Mouse (Mus musculus): ENCODE results near the gene Sec61a1. TPM values are rescaled to one million over a fixed set of nuclear protein-coding genes. Genes with fewer than 3 reads are reported as not detected.

Sec61a1 gene
- polyA plus RNA-seq, 1 experiment = 146 TPM

- WGBS = 57% methylated on average over 2 of the region's 2 CpGs
- H3K27me3 ChIP-seq (replicated peaks; ENCODE audit: control insufficient read depth, insufficient read depth, low read length) = no peaks in the 10 kb centered on the region; the same call in 1 of the 2 replicates
- H3K4me3 ChIP-seq (ENCODE audit: insufficient read depth, low read depth, low read length) = no peak overlapping the region
- TF ChIP-seq CTCF (conservative IDR thresholded peaks at IDR 0.05; ENCODE audit: insufficient read depth, insufficient read length, low read depth, low read length) (no peak), POLR2A (IDR thresholded peaks at IDR 0.05; ENCODE audit: low read depth, low read length) (no peak)
- no peaks in the 10 kb centered on the region for H3K36me3 ChIP-seq (ENCODE audit: control insufficient read depth, insufficient read depth, low read length)
- no peak overlapping the region for H3K27ac ChIP-seq (ENCODE audit: insufficient read depth, low read depth, low read length)
- DNase-seq = no peak
- no peaks in the 10 kb centered on the region for H3K4me1 ChIP-seq (ENCODE audit: control insufficient read depth, insufficient read depth, low read length)
These were observed 21.5 kb upstream of the Sec61a1 start for GRCm38 (mm10) chr6:88540093-88540755.

- TF ChIP-seq POLR2A (IDR thresholded peaks at IDR 0.05; ENCODE audit: low read depth, low read length) (no peak), CTCF (conservative IDR thresholded peaks at IDR 0.05; ENCODE audit: insufficient read depth, insufficient read length, low read depth, low read length) (no peak)
- no peak overlapping the region for H3K27ac ChIP-seq (ENCODE audit: insufficient read depth, low read depth, low read length)
- H3K27me3 ChIP-seq (replicated peaks; ENCODE audit: control insufficient read depth, insufficient read depth, low read length) = no peaks in the 10 kb centered on the region
- no peaks in the 10 kb centered on the region for H3K4me1 ChIP-seq (ENCODE audit: control insufficient read depth, insufficient read depth, low read length)
- DNase-seq = no peak
- no peak overlapping the region for H3K4me3 ChIP-seq (ENCODE audit: insufficient read depth, low read depth, low read length)
- no peaks in the 10 kb centered on the region for H3K36me3 ChIP-seq (ENCODE audit: control insufficient read depth, insufficient read depth, low read length)
These were observed 11.6 kb upstream of the Sec61a1 start for GRCm38 (mm10) chr6:88530306-88530705.

GRCm38 (mm10) chr6:88524056-88524455 lies 5.4 kb upstream of the Sec61a1 start:
- Histone ChIP-seq H3K27ac (ENCODE audit: insufficient read depth, low read depth, low read length) (no peak overlapping the region), H3K4me1 (ENCODE audit: control insufficient read depth, insufficient read depth, low read length) (no peaks in the 10 kb centered on the region), H3K36me3 (ENCODE audit: control insufficient read depth, insufficient read depth, low read length) (no peaks in the 10 kb centered on the region), H3K4me3 (ENCODE audit: insufficient read depth, low read depth, low read length) (no peak overlapping the region), H3K27me3 (replicated peaks; ENCODE audit: control insufficient read depth, insufficient read depth, low read length) (no peaks in the 10 kb centered on the region)
- TF ChIP-seq POLR2A (IDR thresholded peaks at IDR 0.05; ENCODE audit: low read depth, low read length) (no peak), CTCF (conservative IDR thresholded peaks at IDR 0.05; ENCODE audit: insufficient read depth, insufficient read length, low read depth, low read length) (no peak)
- DNase-seq = no peak
- WGBS = 82% methylated on average over 4 of the region's 4 CpGs

GRCm38 (mm10) chr6:88523451-88523850 lies 4.7 kb upstream of the Sec61a1 start:
- no peak overlapping the region for H3K27ac ChIP-seq (ENCODE audit: insufficient read depth, low read depth, low read length)
- H3K4me1 ChIP-seq (ENCODE audit: control insufficient read depth, insufficient read depth, low read length) = no peaks in the 10 kb centered on the region
- DNase-seq = no peak
- H3K27me3 ChIP-seq (replicated peaks; ENCODE audit: control insufficient read depth, insufficient read depth, low read length) = no peaks in the 10 kb centered on the region
- 81% methylated on average over 3 of the region's 3 CpGs for WGBS
- TF ChIP-seq CTCF (conservative IDR thresholded peaks at IDR 0.05; ENCODE audit: insufficient read depth, insufficient read length, low read depth, low read length) (no peak), POLR2A (IDR thresholded peaks at IDR 0.05; ENCODE audit: low read depth, low read length) (no peak)
- H3K36me3 ChIP-seq (ENCODE audit: control insufficient read depth, insufficient read depth, low read length) = no peaks in the 10 kb centered on the region
- H3K4me3 ChIP-seq (ENCODE audit: insufficient read depth, low read depth, low read length) = no peak overlapping the region

- TF ChIP-seq CTCF (conservative IDR thresholded peaks at IDR 0.05; ENCODE audit: insufficient read depth, insufficient read length, low read depth, low read length) (no peak), POLR2A (IDR thresholded peaks at IDR 0.05; ENCODE audit: low read depth, low read length) (no peak)
- no peaks in the 10 kb centered on the region for H3K4me1 ChIP-seq (ENCODE audit: control insufficient read depth, insufficient read depth, low read length)
- WGBS = 68% methylated on average over 3 of the region's 3 CpGs
- no peak overlapping the region for H3K27ac ChIP-seq (ENCODE audit: insufficient read depth, low read depth, low read length)
- H3K36me3 ChIP-seq (ENCODE audit: control insufficient read depth, insufficient read depth, low read length) = no peaks in the 10 kb centered on the region
- no peaks in the 10 kb centered on the region for H3K27me3 ChIP-seq (replicated peaks; ENCODE audit: control insufficient read depth, insufficient read depth, low read length)
- no peak overlapping the region for H3K4me3 ChIP-seq (ENCODE audit: insufficient read depth, low read depth, low read length)
- no peak for DNase-seq
These were observed 4.3 kb upstream of the Sec61a1 start for GRCm38 (mm10) chr6:88523043-88523442.

- no peak overlapping the region for H3K27ac ChIP-seq (ENCODE audit: insufficient read depth, low read depth, low read length)
- no peak for TF ChIP-seq POLR2A (IDR thresholded peaks at IDR 0.05; ENCODE audit: low read depth, low read length)
- TF ChIP-seq CTCF (conservative IDR thresholded peaks at IDR 0.05; ENCODE audit: insufficient read depth, insufficient read length, low read depth, low read length) = no peak
- no peaks in the 10 kb centered on the region for H3K4me1 ChIP-seq (ENCODE audit: control insufficient read depth, insufficient read depth, low read length)
- no peak overlapping the region for H3K4me3 ChIP-seq (ENCODE audit: insufficient read depth, low read depth, low read length)
- H3K36me3 ChIP-seq (ENCODE audit: control insufficient read depth, insufficient read depth, low read length) = no peaks in the 10 kb centered on the region
- DNase-seq = no peak
- no peaks in the 10 kb centered on the region for H3K27me3 ChIP-seq (replicated peaks; ENCODE audit: control insufficient read depth, insufficient read depth, low read length)
- 55% methylated on average over 3 of the region's 3 CpGs for WGBS
These were observed 3.9 kb upstream of the Sec61a1 start for GRCm38 (mm10) chr6:88522606-88523005.

- Histone ChIP-seq H3K27ac (ENCODE audit: insufficient read depth, low read depth, low read length) (no peak overlapping the region), H3K27me3 (replicated peaks; ENCODE audit: control insufficient read depth, insufficient read depth, low read length) (no peaks in the 10 kb centered on the region), H3K4me1 (ENCODE audit: control insufficient read depth, insufficient read depth, low read length) (peaks cover 5% of the 10 kb centered on the region), H3K36me3 (ENCODE audit: control insufficient read depth, insufficient read depth, low read length) (no peaks in the 10 kb centered on the region), H3K4me3 (ENCODE audit: insufficient read depth, low read depth, low read length) (no peak overlapping the region)
- no peak for DNase-seq
- WGBS = 86% methylated on average over 7 of the region's 7 CpGs
- TF ChIP-seq POLR2A (IDR thresholded peaks at IDR 0.05; ENCODE audit: low read depth, low read length) = no peak
- no peak for TF ChIP-seq CTCF (conservative IDR thresholded peaks at IDR 0.05; ENCODE audit: insufficient read depth, insufficient read length, low read depth, low read length)
These were observed 3.1 kb upstream of the Sec61a1 start for GRCm38 (mm10) chr6:88521821-88522220.
